Mouse (Mus musculus): Measurements from ENCODE around the gene Slc30a9.

- no peak for TF ChIP-seq ZNF384 (IDR thresholded peaks at IDR 0.05; ENCODE audit: low read depth, low read length)
- TF ChIP-seq MAFK (IDR thresholded peaks at IDR 0.05; ENCODE audit: insufficient read depth, low read depth, low read length): no peak
- TF ChIP-seq HCFC1 (IDR thresholded peaks at IDR 0.05; ENCODE audit: borderline replicate concordance, insufficient read depth, low read length): no peak
- TF ChIP-seq ZC3H11A (IDR thresholded peaks at IDR 0.05; ENCODE audit: borderline replicate concordance, low read depth, low read length): no peak
Measured at GRCm38 (mm10) chr5:67262964-67263363, 43.8 kb upstream of the Slc30a9 start.

Data from ES-E14 (cell line).